ENCODE assay signal across 8 mouse cellular contexts in genomic region chr7:137924464-137925167, GRCm38 (mm10).
DNase-seq lines count a peak whose midpoint lies in the region; ATAC-seq lines count a peak whose summit lies in the region.

No protein-coding gene starts in this region.

- ATAC-seq in embryonic facial prominence, embryonic 11.5 days (replicated peaks; ENCODE audit: insufficient number of reproducible peaks, low FRiP score, low TSS enrichment, low read depth): no peak
- ATAC-seq in heart, embryonic 11.5 days (replicated peaks; ENCODE audit: insufficient number of reproducible peaks, low FRiP score, low TSS enrichment): peak; percentile 35; the same call in 1 of the 2 replicates

- no peaks in the 10 kb centered on the region for H3K4me1 ChIP-seq in embryonic facial prominence, embryonic 11.5 days (ENCODE audit: control insufficient read depth, insufficient read depth, low read length)
- H3K4me1 ChIP-seq in embryonic facial prominence, embryonic 10.5 days: peaks cover 1% of the 10 kb centered on the region; the same call in 1 of the 2 replicates
- peaks cover 18% of the 10 kb centered on the region for H3K4me1 ChIP-seq in heart, embryonic 11.5 days (ENCODE audit: control insufficient read depth, insufficient read depth, low read length)

- H3K36me3 ChIP-seq in embryonic facial prominence, embryonic 11.5 days (replicated peaks; ENCODE audit: control insufficient read depth, insufficient read depth, low read depth, low read length): no peaks in the 10 kb centered on the region
- no peaks in the 10 kb centered on the region for H3K36me3 ChIP-seq in embryonic facial prominence, embryonic 10.5 days (replicated peaks)
- no peaks in the 10 kb centered on the region for H3K36me3 ChIP-seq in heart, embryonic 11.5 days (ENCODE audit: control insufficient read depth, insufficient read depth, low read length)

- no peak overlapping the region for H3K27ac ChIP-seq in embryonic facial prominence, embryonic 11.5 days (replicated peaks; ENCODE audit: low read depth, low read length)
- H3K27ac ChIP-seq in embryonic facial prominence, embryonic 10.5 days (replicated peaks): no peak overlapping the region
- H3K27ac ChIP-seq in heart, embryonic 11.5 days (ENCODE audit: low read depth, low read length): no peak overlapping the region

- peak; percentile 31 for DNase-seq in embryonic facial prominence, embryonic 11.5 days (ENCODE audit: low spot score)
- DNase-seq in embryonic facial prominence, embryonic 10.5 days (ENCODE audit: low spot score): no peak
- peak; percentile 2 to 3 for DNase-seq in urinary bladder, adult 18-20 months (ENCODE audit: low spot score in 2 of 2)
- no peak for DNase-seq in urinary bladder, adult 2 months (ENCODE audit: low spot score)
- peak; percentile 28 to 37 for DNase-seq in layer of hippocampus, postnatal 14 days (ENCODE audit: low spot score in 2 of 2)
- DNase-seq in retina, postnatal 1 day: peak; percentile 84
- DNase-seq in embryo, embryonic 10.5 days (ENCODE audit: low spot score): no peak

- no peak overlapping the region for H3K4me3 ChIP-seq in embryonic facial prominence, embryonic 11.5 days (ENCODE audit: low read depth, low read length)
- H3K4me3 ChIP-seq in embryonic facial prominence, embryonic 10.5 days: no peak overlapping the region
- H3K4me3 ChIP-seq in heart, embryonic 11.5 days (ENCODE audit: low read depth, low read length): no peak overlapping the region

- no peaks in the 10 kb centered on the region for H3K9me3 ChIP-seq in embryonic facial prominence, embryonic 11.5 days (replicated peaks; ENCODE audit: control insufficient read depth, low read length)
- H3K9me3 ChIP-seq in embryonic facial prominence, embryonic 10.5 days: no peaks in the 10 kb centered on the region
- H3K9me3 ChIP-seq in heart, embryonic 11.5 days (replicated peaks; ENCODE audit: control insufficient read depth, low read length): no peaks in the 10 kb centered on the region

- no peak overlapping the region for H3K4me2 ChIP-seq in embryonic facial prominence, embryonic 11.5 days (ENCODE audit: low read depth, low read length)
- peak overlapping the region; percentile 5; the same call in 1 of the 2 replicates for H3K4me2 ChIP-seq in heart, embryonic 11.5 days

- WGBS in embryonic facial prominence, embryonic 11.5 days: 59% methylated on average over 7 of the region's 7 CpGs
- 72% methylated on average over 7 of the region's 7 CpGs for WGBS in embryonic facial prominence, embryonic 10.5 days
- WGBS in heart, embryonic 11.5 days (ENCODE audit: insufficient replicate concordance): 30% methylated on average over 7 of the region's 7 CpGs

- H3K27me3 ChIP-seq in embryonic facial prominence, embryonic 11.5 days (ENCODE audit: control insufficient read depth, insufficient read depth, low read length): no peaks in the 10 kb centered on the region
- no peaks in the 10 kb centered on the region for H3K27me3 ChIP-seq in embryonic facial prominence, embryonic 10.5 days (replicated peaks; ENCODE audit: low read depth, poor library complexity, severe bottlenecking)
- peaks cover 5% of the 10 kb centered on the region for H3K27me3 ChIP-seq in heart, embryonic 11.5 days (ENCODE audit: control insufficient read depth, insufficient read depth, low read length)

- no peak overlapping the region for H3K9ac ChIP-seq in embryonic facial prominence, embryonic 11.5 days (replicated peaks; ENCODE audit: low read length)
- H3K9ac ChIP-seq in heart, embryonic 11.5 days (ENCODE audit: low read depth, low read length): no peak overlapping the region

Comparison
In these comparisons a context has a peak if more than half of its experiments do, and no peak if none do; other contexts are left out.
1. DNase-seq: peak in embryonic facial prominence, embryonic 11.5 days (single experiment), urinary bladder, adult 18-20 months (2 of 2), layer of hippocampus, postnatal 14 days (2 of 2) and retina, postnatal 1 day (single experiment); none in embryonic facial prominence, embryonic 10.5 days (single experiment), urinary bladder, adult 2 months (single experiment) and embryo, embryonic 10.5 days (single experiment).